ENCODE assay signal across 13 mouse cellular contexts in the genomic region with DNA sequence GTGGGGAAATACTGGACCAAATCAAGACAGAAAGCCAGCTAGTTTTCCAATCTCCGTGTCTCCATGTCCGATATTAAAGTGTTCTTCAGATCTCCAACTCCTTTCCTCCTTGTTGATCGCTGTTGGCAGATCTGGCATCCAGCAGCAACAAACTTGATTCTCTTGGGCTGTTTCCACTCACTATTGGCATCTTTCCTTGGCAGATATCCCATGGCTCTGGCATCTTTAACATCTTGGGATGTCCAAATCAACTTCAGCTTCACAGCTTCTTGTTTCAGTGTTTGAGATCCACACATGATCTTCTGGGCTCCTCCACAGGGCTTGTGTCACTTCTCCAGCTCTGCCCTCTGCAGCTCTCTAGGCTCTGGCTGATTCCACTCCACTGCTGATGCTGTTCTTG.
"Had no signal": no experiment of that assay in that cellular context is flagged by ENCODE, and none has a peak within 500 bp of the region (broad histone marks: within the 10 kb centered on the region; RNA-seq: fewer than 3 reads in every experiment).

No protein-coding gene starts in this region.

- DNase-seq: lung, adult 18-20 months; lung, embryonic 14.5 days; lung, postnatal 10 days; lung, postnatal 4 days; midbrain, embryonic 14.5 days; retina, postnatal 1 day; right cerebral cortex, adult 18-20 months; right cerebral cortex, postnatal 25 days; right cerebral cortex, postnatal 4 days; thymus, adult 2 months; thymus, postnatal 25 days; thymus, postnatal 4 days had no signal

- ATAC-seq: midbrain, embryonic 16.5 days had no signal
